Mouse (Mus musculus) lung, adult 2 months (tissue): ENCODE results near the gene Gm37240. TPM values are rescaled to one million over a fixed set of nuclear protein-coding genes. Genes with fewer than 3 reads are reported as not detected.

Experiments
- DNase-seq: peaks from one replicate; pipeline ENCODE4 v3.0.0; 2022
- H3K4me1 ChIP-seq: fragments of 200-500 bp; 2 replicates; pipeline ENCODE4 v1.6.1; 2011; ENCODE audit warnings: low read length; ENCODE audit not compliant: control insufficient read depth, insufficient read depth
- H3K4me3 ChIP-seq: fragments of 200-500 bp; replicated peaks from 2 replicates; pipeline ENCODE3; 2011; ENCODE audit warnings: low read depth, mild to moderate bottlenecking, control low read depth, low read length; ENCODE audit errors: extremely low read depth
- CTCF ChIP-seq: fragments of 200-500 bp; IDR thresholded peaks from 2 replicates; pipeline ENCODE4 v1.5.1; 2011; ENCODE audit warnings: mild to moderate bottlenecking, low read length, control low read depth; ENCODE audit not compliant: insufficient read depth
- POLR2A ChIP-seq: fragments of 200-500 bp; IDR thresholded peaks from 2 replicates; pipeline ENCODE4 v1.6.1; 2011; ENCODE audit warnings: low read depth, mild to moderate bottlenecking, control low read depth, low read length, borderline replicate concordance; ENCODE audit errors: extremely low read depth
- WGBS: fragments of 180-500 bp; shearing (Covaris S2); methylation state at CpG from one replicate; pipeline ENCODE4 v1.1.7; 2018; 5-methylcytosine and 5-hydroxymethylcytosine counted together
- polyA plus RNA-seq: library from polyadenylated mRNA; depleted of rRNA; stranded (reverse); fragments of >200 nt; gene quantifications from 2 replicates; pipeline ENCODE4 v1.2.3, GENCODE M21; 2012

Gm37240 gene
- polyA plus RNA-seq, 1 experiment: 16.9 TPM

- Histone ChIP-seq H3K4me3 (no peak overlapping the region), H3K4me1 (no peaks in the 10 kb centered on the region)
- DNase-seq: no peak
- WGBS: 59% methylated on average over 1 of the region's 1 CpGs
- TF ChIP-seq POLR2A (no peak), CTCF (no peak)
These were observed 406.7 kb downstream of the Gm37240 start for GRCm38 (mm10) chr3:85480638-85481037.

- WGBS: 82% methylated on average over 8 of the region's 8 CpGs
- Histone ChIP-seq H3K4me1 (no peaks in the 10 kb centered on the region), H3K4me3 (no peak overlapping the region)
- DNase-seq: no peak
- TF ChIP-seq CTCF (no peak), POLR2A (no peak)
These were observed 408.6 kb downstream of the Gm37240 start for GRCm38 (mm10) chr3:85478731-85479130.

- no peak for DNase-seq
- TF ChIP-seq POLR2A (no peak), CTCF (no peak)
- no peaks in the 10 kb centered on the region for H3K4me1 ChIP-seq
- 58% methylated on average over 6 of the region's 6 CpGs for WGBS
- no peak overlapping the region for H3K4me3 ChIP-seq
These were observed 417.6 kb downstream of the Gm37240 start for GRCm38 (mm10) chr3:85469711-85470110.

- no peak for TF ChIP-seq CTCF
- no peak overlapping the region for H3K4me3 ChIP-seq
- 71% methylated on average over 2 of the region's 2 CpGs for WGBS
- no peaks in the 10 kb centered on the region for H3K4me1 ChIP-seq
- no peak for DNase-seq
These were observed 418.3 kb downstream of the Gm37240 start for GRCm38 (mm10) chr3:85468995-85469394.

GRCm38 (mm10) chr3:85465283-85466025, 421.9 kb downstream of the Gm37240 start:
- Histone ChIP-seq H3K4me1 (no peaks in the 10 kb centered on the region), H3K4me3 (no peak overlapping the region)
- 81% methylated on average over 10 of the region's 10 CpGs for WGBS
- TF ChIP-seq CTCF (no peak), POLR2A (no peak)
- DNase-seq: no peak

GRCm38 (mm10) chr3:85460021-85460420, 427.3 kb downstream of the Gm37240 start:
- Histone ChIP-seq H3K4me3 (no peak overlapping the region), H3K4me1 (no peaks in the 10 kb centered on the region)
- WGBS: 79% methylated on average over 6 of the region's 6 CpGs
- no peak for DNase-seq
- no peak for TF ChIP-seq POLR2A

GRCm38 (mm10) chr3:85456983-85457382, 430.3 kb downstream of the Gm37240 start:
- no peak for DNase-seq
- TF ChIP-seq CTCF (no peak), POLR2A (no peak)

GRCm38 (mm10) chr3:85455453-85455852, 431.9 kb downstream of the Gm37240 start:
- no peak overlapping the region for H3K4me3 ChIP-seq
- no peak for TF ChIP-seq CTCF
- no peak for TF ChIP-seq POLR2A
- no peak for DNase-seq
- H3K4me1 ChIP-seq: no peaks in the 10 kb centered on the region
- WGBS: 63% methylated on average over 3 of the region's 3 CpGs

More at GRCm38 (mm10) chr3:85456983-85457382, 430.3 kb downstream of the Gm37240 start:
- H3K4me1 ChIP-seq: no peaks in the 10 kb centered on the region
- WGBS: 78% methylated on average over 2 of the region's 2 CpGs
- H3K4me3 ChIP-seq: no peak overlapping the region

GRCm38 (mm10) chr3:85454001-85454400, 433.3 kb downstream of the Gm37240 start:
- Histone ChIP-seq H3K4me3 (no peak overlapping the region), H3K4me1 (no peaks in the 10 kb centered on the region)
- TF ChIP-seq POLR2A: no peak
- no peak for DNase-seq
- 70% methylated on average over 6 of the region's 6 CpGs for WGBS

- Histone ChIP-seq H3K4me3 (no peak overlapping the region), H3K4me1 (no peaks in the 10 kb centered on the region)
- TF ChIP-seq CTCF (no peak), POLR2A (no peak)
- no peak for DNase-seq
- 81% methylated on average over 4 of the region's 4 CpGs for WGBS
These were observed 437.9 kb downstream of the Gm37240 start for GRCm38 (mm10) chr3:85449461-85449860.

GRCm38 (mm10) chr3:85442781-85443180, 444.5 kb downstream of the Gm37240 start:
- no peak overlapping the region for H3K4me3 ChIP-seq
- WGBS: 81% methylated on average over 5 of the region's 5 CpGs
- no peaks in the 10 kb centered on the region for H3K4me1 ChIP-seq
- TF ChIP-seq CTCF: no peak
- TF ChIP-seq POLR2A: no peak
- DNase-seq: no peak
